9 mouse cellular contexts compared by ENCODE assay signal in genomic region chr14:60682361-60683023, GRCm38 (mm10). TPM values are rescaled to one million over a fixed set of nuclear protein-coding genes. Genes with fewer than 3 reads are reported as not detected.
DNase-seq lines count a peak whose midpoint lies in the region; ATAC-seq and TF ChIP-seq lines count a peak whose summit lies in the region.
"Had no signal": no experiment of that assay in that cellular context is flagged by ENCODE, and none has a peak within 500 bp of the region (broad histone marks: within the 10 kb centered on the region; RNA-seq: fewer than 3 reads in every experiment).

No protein-coding gene starts in this region.

- H3K4me3 ChIP-seq in hindbrain, embryonic 12.5 days = no peak overlapping the region
- H3K4me3 ChIP-seq in hindbrain, embryonic 11.5 days (ENCODE audit: low read depth, low read length) = no peak overlapping the region
- no peak overlapping the region for H3K4me3 ChIP-seq in forebrain, embryonic 14.5 days (ENCODE audit: low read depth, low read length)
- no peak overlapping the region for H3K4me3 ChIP-seq in hindbrain, embryonic 16.5 days (ENCODE audit: low read length)
- H3K4me3 ChIP-seq in stomach, postnatal 0 days (ENCODE audit: low read depth, low read length) = no peak overlapping the region
- H3K4me3 ChIP-seq: embryonic facial prominence, embryonic 13.5 days had no signal

- TF ChIP-seq CTCF in stomach, postnatal 0 days (IDR thresholded peaks at IDR 0.05; ENCODE audit: low read depth) = no peak

- no peaks in the 10 kb centered on the region for H3K9me3 ChIP-seq in hindbrain, embryonic 12.5 days (replicated peaks)
- H3K9me3 ChIP-seq in hindbrain, embryonic 11.5 days (ENCODE audit: control insufficient read depth, low read length) = no peaks in the 10 kb centered on the region
- no peaks in the 10 kb centered on the region for H3K9me3 ChIP-seq in forebrain, embryonic 14.5 days (replicated peaks; ENCODE audit: control insufficient read depth, low read length)
- H3K9me3 ChIP-seq in hindbrain, embryonic 16.5 days (ENCODE audit: control insufficient read depth, low read length) = no peaks in the 10 kb centered on the region
- H3K9me3 ChIP-seq in stomach, postnatal 0 days (ENCODE audit: control insufficient read depth, low read length) = no peaks in the 10 kb centered on the region
- H3K9me3 ChIP-seq: embryonic facial prominence, embryonic 13.5 days had no signal

- peaks cover 28% of the 10 kb centered on the region for H3K4me1 ChIP-seq in hindbrain, embryonic 12.5 days
- peaks cover 5% of the 10 kb centered on the region for H3K4me1 ChIP-seq in hindbrain, embryonic 11.5 days (replicated peaks; ENCODE audit: control insufficient read depth, insufficient read depth, low read length)
- H3K4me1 ChIP-seq in forebrain, embryonic 14.5 days (ENCODE audit: control insufficient read depth, insufficient read depth, low read length) = peaks cover 39% of the 10 kb centered on the region
- peaks cover 26% of the 10 kb centered on the region for H3K4me1 ChIP-seq in hindbrain, embryonic 16.5 days (ENCODE audit: control insufficient read depth, insufficient read depth, low read depth, low read length)
- H3K4me1 ChIP-seq in stomach, postnatal 0 days (replicated peaks; ENCODE audit: control insufficient read depth, insufficient read depth) = peaks cover 5% of the 10 kb centered on the region

- no peak overlapping the region for H3K4me2 ChIP-seq in hindbrain, embryonic 12.5 days (replicated peaks)
- H3K4me2 ChIP-seq in hindbrain, embryonic 11.5 days (replicated peaks; ENCODE audit: low read depth, low read length) = no peak overlapping the region
- no peak overlapping the region for H3K4me2 ChIP-seq in forebrain, embryonic 14.5 days (ENCODE audit: low read length)
- H3K4me2 ChIP-seq in hindbrain, embryonic 16.5 days (ENCODE audit: low read length) = peak overlapping the region; percentile 15; the same call in 1 of the 2 replicates
- H3K4me2 ChIP-seq in stomach, postnatal 0 days (replicated peaks; ENCODE audit: low read depth) = no peak overlapping the region
- H3K4me2 ChIP-seq: embryonic facial prominence, embryonic 13.5 days had no signal

- H3K9ac ChIP-seq in hindbrain, embryonic 12.5 days = no peak overlapping the region
- H3K9ac ChIP-seq in hindbrain, embryonic 11.5 days (ENCODE audit: low read depth, low read length) = no peak overlapping the region
- no peak overlapping the region for H3K9ac ChIP-seq in forebrain, embryonic 14.5 days (ENCODE audit: low read length)
- H3K9ac ChIP-seq in hindbrain, embryonic 16.5 days (ENCODE audit: low read depth, low read length) = no peak overlapping the region
- H3K9ac ChIP-seq in stomach, postnatal 0 days (ENCODE audit: low read length) = no peak overlapping the region
- H3K9ac ChIP-seq: embryonic facial prominence, embryonic 13.5 days had no signal

- no peaks in the 10 kb centered on the region for H3K27me3 ChIP-seq in hindbrain, embryonic 12.5 days
- no peaks in the 10 kb centered on the region for H3K27me3 ChIP-seq in hindbrain, embryonic 11.5 days (ENCODE audit: control insufficient read depth, insufficient read depth, low read length)
- H3K27me3 ChIP-seq in forebrain, embryonic 14.5 days (replicated peaks; ENCODE audit: control insufficient read depth, insufficient read depth, low read length) = no peaks in the 10 kb centered on the region
- H3K27me3 ChIP-seq in hindbrain, embryonic 16.5 days (replicated peaks; ENCODE audit: control insufficient read depth, insufficient read depth, low read length) = no peaks in the 10 kb centered on the region
- no peaks in the 10 kb centered on the region for H3K27me3 ChIP-seq in stomach, postnatal 0 days (ENCODE audit: control insufficient read depth, insufficient read depth, low read length)
- H3K27me3 ChIP-seq: embryonic facial prominence, embryonic 13.5 days had no signal

- peak overlapping the region; percentile 52; the same call in 1 of the 2 replicates for H3K27ac ChIP-seq in hindbrain, embryonic 12.5 days
- no peak overlapping the region for H3K27ac ChIP-seq in hindbrain, embryonic 11.5 days (ENCODE audit: low read depth, low read length)
- peak overlapping the region; percentile 33; the same call in 1 of the 2 replicates for H3K27ac ChIP-seq in forebrain, embryonic 14.5 days (ENCODE audit: low read depth, low read length)
- peak overlapping the region; percentile 44; the same call in 1 of the 2 replicates for H3K27ac ChIP-seq in hindbrain, embryonic 16.5 days (ENCODE audit: low read depth, low read length)
- no peak overlapping the region for H3K27ac ChIP-seq in stomach, postnatal 0 days (replicated peaks)
- H3K27ac ChIP-seq: embryonic facial prominence, embryonic 13.5 days had no signal

- ATAC-seq in hindbrain, embryonic 12.5 days (ENCODE audit: low FRiP score) = no peak
- no peak for ATAC-seq in hindbrain, embryonic 11.5 days (ENCODE audit: low FRiP score)
- ATAC-seq in forebrain, embryonic 14.5 days = no peak
- peak; percentile 87 for ATAC-seq in hindbrain, embryonic 16.5 days
- 0 out of 2 replicates have a peak, but pooled peaks have one; percentile 34 for ATAC-seq in stomach, postnatal 0 days (ENCODE audit: low FRiP score, low TSS enrichment)

- DNase-seq in hindbrain, embryonic 11.5 days (ENCODE audit: low spot score) = no peak
- DNase-seq in adrenal gland, adult 2 months = peak; percentile 92
- DNase-seq in forebrain, embryonic 14.5 days (ENCODE audit: low spot score) = peak; percentile 48
- DNase-seq in lung, postnatal 14 days = peak; percentile 71
- no peak for DNase-seq in stomach, postnatal 0 days (ENCODE audit: low spot score)
- DNase-seq in left cerebral cortex, adult 18-20 months (ENCODE audit: low spot score in 2 of 2) = no peak

- H3K36me3 ChIP-seq in hindbrain, embryonic 12.5 days = no peaks in the 10 kb centered on the region
- H3K36me3 ChIP-seq in hindbrain, embryonic 11.5 days (ENCODE audit: control insufficient read depth, insufficient read depth, low read length) = no peaks in the 10 kb centered on the region
- H3K36me3 ChIP-seq in forebrain, embryonic 14.5 days (ENCODE audit: control insufficient read depth, insufficient read depth, low read length) = no peaks in the 10 kb centered on the region
- no peaks in the 10 kb centered on the region for H3K36me3 ChIP-seq in hindbrain, embryonic 16.5 days (ENCODE audit: control insufficient read depth, insufficient read depth, low read length)
- no peaks in the 10 kb centered on the region for H3K36me3 ChIP-seq in stomach, postnatal 0 days (ENCODE audit: control insufficient read depth, insufficient read depth, low read length)
- H3K36me3 ChIP-seq: embryonic facial prominence, embryonic 13.5 days had no signal

- TF ChIP-seq EP300 in stomach, postnatal 0 days (optimal IDR thresholded peaks at IDR 0.05) = no peak

- 68% methylated on average over 12 of the region's 12 CpGs for WGBS in hindbrain, embryonic 12.5 days
- 72% methylated on average over 12 of the region's 12 CpGs for WGBS in hindbrain, embryonic 11.5 days
- WGBS in forebrain, embryonic 14.5 days = 39% methylated on average over 12 of the region's 12 CpGs
- WGBS in hindbrain, embryonic 16.5 days = 41% methylated on average over 12 of the region's 12 CpGs
- 51% methylated on average over 12 of the region's 12 CpGs for WGBS in stomach, postnatal 0 days

RNA-seq across cellular contexts. Expression of gene Spata13, which starts 48.7 kb away (rescaled TPM):
- 53.7 and 63.2 TPM in 2 replicates for polyA plus RNA-seq in hindbrain, embryonic 12.5 days (2016; fragmentation: Nextera tagmentation; extraction: Ambion mirVana)
- polyA plus RNA-seq in hindbrain, embryonic 11.5 days (2014; fragmentation: Nextera tagmentation; extraction: Ambion mirVana) = 58.8 and 73.2 TPM in 2 replicates
- 100 to 1,000 TPM; 144 to 151 TPM for total RNA-seq in adrenal gland, adult 2 months (2021)
- 35.2 and 41.9 TPM in 2 replicates for polyA plus RNA-seq in adrenal gland, adult 2 months (2012; rRNA removed)
- polyA plus RNA-seq in forebrain, embryonic 14.5 days (2014; fragmentation: Nextera tagmentation; extraction: Ambion mirVana) = 36.6 and 45.8 TPM in 2 replicates
- 17.1 and 18.2 TPM in 2 replicates for polyA plus RNA-seq in hindbrain, embryonic 16.5 days (2015; fragmentation: Nextera tagmentation; extraction: Ambion mirVana)
- polyA plus RNA-seq in stomach, postnatal 0 days (2015; fragmentation: Nextera tagmentation; extraction: Ambion mirVana) = 11.2 and 12.2 TPM in 2 replicates
- total RNA-seq in left cerebral cortex, adult 18-20 months (2021) = 10 to 100 TPM; 17.3 to 18.2 TPM

Comparison
In these comparisons a context has a peak if more than half of its experiments do, and no peak if none do; other contexts are left out.
1. ATAC-seq: peak in hindbrain, embryonic 16.5 days (single experiment) and stomach, postnatal 0 days (single experiment); none in hindbrain, embryonic 12.5 days (single experiment), hindbrain, embryonic 11.5 days (single experiment) and forebrain, embryonic 14.5 days (single experiment).
2. H3K27ac ChIP-seq: peak in hindbrain, embryonic 12.5 days (single experiment), forebrain, embryonic 14.5 days (single experiment) and hindbrain, embryonic 16.5 days (single experiment); none in hindbrain, embryonic 11.5 days (single experiment) and stomach, postnatal 0 days (single experiment).
3. DNase-seq: peak in adrenal gland, adult 2 months (single experiment), forebrain, embryonic 14.5 days (single experiment) and lung, postnatal 14 days (single experiment); none in hindbrain, embryonic 11.5 days (single experiment), stomach, postnatal 0 days (single experiment) and left cerebral cortex, adult 18-20 months (0 of 2).